Mouse (Mus musculus) thymus, adult 2 months (tissue): ENCODE results near the gene Cacnb1. TPM values are rescaled to one million over a fixed set of nuclear protein-coding genes. Genes with fewer than 3 reads are reported as not detected.

Experiments used
- DNase-seq: peaks from one replicate; pipeline ENCODE4 v3.0.0; 2021
- H3K27ac ChIP-seq: fragments of 200-500 bp; 2 replicates; pipeline ENCODE4 v1.5.1; 2012; ENCODE audit warnings: low read length, control low read depth; ENCODE audit not compliant: control insufficient read depth, insufficient read depth
- H3K27me3 ChIP-seq: fragments of 200-500 bp; 2 replicates; pipeline ENCODE4 v1.6.1; 2012; ENCODE audit warnings: mild to moderate bottlenecking, low read length, moderate library complexity, mixed read lengths; ENCODE audit not compliant: control insufficient read depth, insufficient read depth
- H3K36me3 ChIP-seq: fragments of 200-500 bp; 2 replicates; pipeline ENCODE4 v1.6.1; 2012; ENCODE audit warnings: mild to moderate bottlenecking, low read length, moderate library complexity; ENCODE audit not compliant: control insufficient read depth, insufficient read depth
- H3K4me1 ChIP-seq: fragments of 200-500 bp; replicated peaks from 2 replicates; pipeline ENCODE4 v1.6.1; 2012; ENCODE audit warnings: low read length; ENCODE audit not compliant: control insufficient read depth, insufficient read depth
- H3K4me3 ChIP-seq: fragments of 200-500 bp; 2 replicates; pipeline ENCODE4 v1.5.1; 2012; ENCODE audit warnings: mild to moderate bottlenecking, low read length, control low read depth, moderate library complexity; ENCODE audit not compliant: control insufficient read depth, insufficient read depth
- CTCF ChIP-seq: fragments of 200-500 bp; IDR thresholded peaks from 2 replicates; pipeline ENCODE4 v1.5.1; 2012; ENCODE audit warnings: mild to moderate bottlenecking, control low read depth, low read length, moderate library complexity, borderline replicate concordance; ENCODE audit not compliant: control insufficient read depth, poor library complexity, insufficient read depth; ENCODE audit errors: extremely low read depth
- POLR2A ChIP-seq: fragments of 200-500 bp; IDR thresholded peaks from 2 replicates; pipeline ENCODE4 v1.6.1; 2012; ENCODE audit warnings: mild to moderate bottlenecking, low read length, control low read depth, moderate library complexity; ENCODE audit not compliant: control insufficient read depth, poor library complexity, insufficient read depth; ENCODE audit errors: extremely low read depth
- WGBS: fragments of 180-500 bp; shearing (Covaris S2); methylation state at CpG from one replicate; pipeline ENCODE4 v1.1.7; 2018; 5-methylcytosine and 5-hydroxymethylcytosine counted together
- polyA plus RNA-seq: library from polyadenylated mRNA; depleted of rRNA; stranded (reverse); fragments of >200 nt; gene quantifications from 2 replicates; pipeline ENCODE4 v1.2.3, GENCODE M21; 2012

Cacnb1 gene
- polyA plus RNA-seq, 1 experiment: 27.1 TPM

- H3K4me3 ChIP-seq: no peak overlapping the region
- peaks cover 16% of the 10 kb centered on the region for H3K27me3 ChIP-seq
- 61% methylated on average over 2 of the region's 2 CpGs for WGBS
- H3K4me1 ChIP-seq: peaks cover 38% of the 10 kb centered on the region
- DNase-seq: no peak
- no peak overlapping the region for H3K27ac ChIP-seq
- TF ChIP-seq POLR2A (no peak), CTCF (no peak)
- no peaks in the 10 kb centered on the region for H3K36me3 ChIP-seq
Measured at GRCm38 (mm10) chr11:98050940-98051339, 28.1 kb upstream of the Cacnb1 start.

DNA sequence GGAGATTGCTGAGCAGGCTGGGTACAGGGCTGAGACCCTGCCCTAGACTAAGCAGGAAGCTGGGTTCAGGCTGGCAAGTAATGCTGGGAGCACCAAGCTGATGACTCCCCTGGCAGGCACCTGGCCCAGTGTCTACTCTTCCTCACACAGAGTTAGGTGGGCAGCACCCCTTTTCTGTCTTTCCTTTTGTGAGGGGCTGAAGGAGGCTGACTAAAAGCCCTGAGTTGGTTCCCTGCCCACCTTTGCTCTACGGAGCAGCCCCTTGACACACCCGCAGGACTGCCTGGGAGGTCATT is 27.6 kb upstream of the Cacnb1 start:
- Histone ChIP-seq H3K4me1 (peaks cover 38% of the 10 kb centered on the region), H3K36me3 (no peaks in the 10 kb centered on the region), H3K27ac (no peak overlapping the region), H3K27me3 (peaks cover 16% of the 10 kb centered on the region), H3K4me3 (no peak overlapping the region)
- DNase-seq: no peak
- TF ChIP-seq CTCF (no peak), POLR2A (no peak)
- 85% methylated on average over 2 of the region's 2 CpGs for WGBS

DNA sequence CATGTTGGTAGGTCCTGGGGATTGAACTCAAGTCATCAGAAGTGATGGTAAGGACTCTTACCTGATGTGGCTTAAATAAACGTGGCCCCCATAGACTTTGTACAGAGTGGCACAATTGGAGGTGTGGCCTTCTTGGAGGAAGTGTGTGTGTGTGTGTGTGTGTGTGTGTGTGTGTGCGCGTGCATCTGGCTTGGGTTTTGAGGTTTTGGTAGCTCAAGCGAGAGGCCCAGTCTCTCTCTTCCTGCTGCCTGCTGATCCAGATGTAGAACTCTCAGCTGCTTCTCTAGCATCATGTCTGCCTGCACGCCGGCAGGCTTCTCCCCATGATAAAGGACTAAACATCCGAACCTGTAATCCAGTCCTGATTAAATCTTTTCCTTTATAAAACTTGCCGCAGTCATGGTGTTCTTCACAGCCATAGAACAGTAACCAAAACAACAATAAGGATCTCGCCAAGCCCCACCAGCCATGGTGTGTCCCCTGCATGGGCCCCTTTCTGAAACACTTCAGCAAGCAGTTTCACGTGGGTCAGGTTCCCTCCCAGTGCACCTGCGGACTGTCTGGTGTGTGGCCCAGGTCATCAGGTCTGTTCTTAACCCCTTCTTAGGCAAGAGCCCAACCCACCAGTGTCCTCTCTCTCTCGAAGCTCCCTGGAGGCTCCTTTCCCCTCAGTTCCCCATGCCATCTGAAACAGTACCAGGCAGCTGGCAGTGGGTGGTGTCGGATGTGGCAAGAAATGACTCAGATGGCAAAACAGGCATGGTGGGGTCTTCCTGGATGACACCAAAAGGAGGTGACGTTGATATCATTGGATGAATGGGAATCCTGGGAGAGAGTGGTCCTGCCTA is 27.1 kb upstream of the Cacnb1 start:
- Histone ChIP-seq H3K4me3 (no peak overlapping the region), H3K27me3 (peaks cover 16% of the 10 kb centered on the region), H3K27ac (no peak overlapping the region), H3K4me1 (peaks cover 38% of the 10 kb centered on the region), H3K36me3 (no peaks in the 10 kb centered on the region)
- peak; percentile 21 for DNase-seq
- 15% methylated on average over 14 of the region's 14 CpGs for WGBS
- TF ChIP-seq POLR2A (no peak), CTCF (no peak)

DNA sequence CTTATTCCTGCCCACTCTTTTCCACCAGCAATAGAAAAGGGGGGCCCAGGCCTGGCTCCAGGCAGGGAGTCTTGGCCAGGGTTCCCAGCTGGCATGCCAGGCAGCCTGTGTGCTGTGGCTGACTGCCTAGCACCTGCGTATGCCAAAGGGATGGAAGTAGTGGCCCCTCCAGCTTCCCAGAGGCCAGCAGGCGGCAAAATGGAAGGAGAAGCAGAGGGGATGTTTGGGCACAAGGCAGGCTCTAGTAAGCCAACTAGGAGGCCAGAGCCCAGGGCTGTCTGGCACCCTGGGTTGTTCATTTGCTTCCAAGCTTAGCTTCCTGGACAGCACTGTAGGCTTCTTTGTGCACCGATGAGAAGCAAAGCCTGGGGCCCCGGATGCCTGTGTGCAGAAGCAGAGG is 24.9 kb upstream of the Cacnb1 start:
- Histone ChIP-seq H3K4me1 (peaks cover 42% of the 10 kb centered on the region), H3K4me3 (no peak overlapping the region), H3K27ac (no peak overlapping the region), H3K27me3 (peaks cover 13% of the 10 kb centered on the region), H3K36me3 (no peaks in the 10 kb centered on the region)
- no peak for DNase-seq
- no peak for TF ChIP-seq POLR2A
- no peak for TF ChIP-seq CTCF
- 62% methylated on average over 4 of the region's 4 CpGs for WGBS

DNA sequence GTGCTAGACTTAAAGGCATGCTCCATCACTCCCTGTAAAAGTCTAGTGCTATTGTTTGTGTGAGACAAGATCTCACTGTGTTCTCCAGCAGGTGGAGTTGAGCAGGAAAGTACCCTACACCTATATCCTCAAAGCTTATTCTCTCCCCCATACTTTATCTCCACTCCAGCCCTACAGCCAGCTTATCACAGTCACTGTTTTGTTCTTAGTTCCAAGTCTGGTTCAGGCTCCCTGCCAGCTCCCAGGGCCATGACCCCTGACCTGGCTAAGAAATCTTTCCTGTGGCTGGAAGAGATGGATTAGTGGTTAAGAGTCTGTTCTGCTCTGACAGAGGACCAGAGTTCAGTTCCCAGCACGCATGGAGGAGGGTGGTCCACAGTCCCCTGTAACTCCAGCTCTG is 23.6 kb upstream of the Cacnb1 start:
- Histone ChIP-seq H3K27ac (no peak overlapping the region), H3K4me1 (peaks cover 33% of the 10 kb centered on the region), H3K4me3 (no peak overlapping the region), H3K36me3 (no peaks in the 10 kb centered on the region), H3K27me3 (peaks cover under 1% of the 10 kb centered on the region)
- TF ChIP-seq POLR2A: no peak
- TF ChIP-seq CTCF: no peak
- 82% methylated on average over 1 of the region's 1 CpGs for WGBS
- no peak for DNase-seq

DNA sequence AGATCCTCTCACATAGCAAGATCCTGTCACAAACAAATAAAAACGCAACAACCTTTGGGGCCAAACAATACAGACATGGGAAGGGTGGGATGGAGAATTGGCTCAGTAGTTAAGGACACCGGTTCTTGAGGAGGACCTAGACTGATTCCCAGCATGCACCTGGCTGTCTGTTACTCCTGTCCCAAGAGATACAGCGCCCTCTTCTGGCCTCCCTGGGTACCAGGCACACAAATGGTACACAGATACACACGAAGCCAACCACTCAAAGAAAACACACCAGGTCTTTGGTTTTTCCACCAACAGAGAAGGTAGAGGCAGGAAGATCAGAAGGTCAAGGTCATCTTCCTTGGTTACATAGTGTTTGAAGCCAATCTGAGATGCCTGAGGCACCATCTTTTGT is 22.8 kb upstream of the Cacnb1 start:
- H3K27ac ChIP-seq: no peak overlapping the region
- no peaks in the 10 kb centered on the region for H3K36me3 ChIP-seq
- H3K4me1 ChIP-seq: peaks cover 32% of the 10 kb centered on the region
- H3K27me3 ChIP-seq: no peaks in the 10 kb centered on the region
- no peak for TF ChIP-seq CTCF
- no peak for DNase-seq
- no peak overlapping the region for H3K4me3 ChIP-seq
- 78% methylated on average over 4 of the region's 4 CpGs for WGBS

DNA sequence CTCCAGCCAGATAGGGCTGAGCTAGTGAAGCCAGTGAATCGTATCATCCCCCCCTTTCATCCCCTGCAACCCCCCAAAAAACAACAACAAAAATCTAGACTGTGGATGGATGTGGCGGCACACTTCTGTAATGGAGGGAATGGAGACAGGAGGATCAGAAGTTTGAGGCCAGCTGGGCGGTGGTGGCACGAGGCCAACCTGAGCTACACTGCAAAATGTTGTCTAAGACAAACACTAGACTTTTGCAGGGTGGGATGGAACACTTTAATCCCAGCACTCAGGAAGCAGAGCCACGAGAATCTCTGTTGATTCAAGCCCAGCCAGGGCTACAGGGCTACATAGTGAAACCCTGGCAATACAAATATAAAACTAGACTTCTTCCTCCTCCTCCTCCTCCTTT is 21.2 kb upstream of the Cacnb1 start:
- Histone ChIP-seq H3K4me1 (peaks cover 18% of the 10 kb centered on the region), H3K36me3 (no peaks in the 10 kb centered on the region), H3K4me3 (no peak overlapping the region), H3K27me3 (no peaks in the 10 kb centered on the region), H3K27ac (no peak overlapping the region)
- TF ChIP-seq CTCF (no peak), POLR2A (no peak)
- no peak for DNase-seq
- WGBS: 67% methylated on average over 5 of the region's 5 CpGs
